Mouse (Mus musculus) heart, adult 2 months (tissue): Measurements from ENCODE around the gene Nr6a1.

Source experiments
- CTCF ChIP-seq: fragments of 200-600 bp; IDR thresholded peaks from 2 replicates; pipeline ENCODE4 v1.8.1; 2022; ENCODE audit warnings: antibody characterized with exemption, mild to moderate bottlenecking, moderate library complexity
- EP300 ChIP-seq: fragments of 200-500 bp; IDR thresholded peaks from 2 replicates; pipeline ENCODE4 v1.6.1; 2011; ENCODE audit warnings: low read depth, low read length, control low read depth; ENCODE audit not compliant: insufficient read depth
- POLR2A ChIP-seq: fragments of 200-500 bp; IDR thresholded peaks from 2 replicates; pipeline ENCODE4 v1.6.1; 2011; ENCODE audit warnings: mild to moderate bottlenecking, low read depth, low read length, control low read depth; ENCODE audit not compliant: insufficient read depth

DNA sequence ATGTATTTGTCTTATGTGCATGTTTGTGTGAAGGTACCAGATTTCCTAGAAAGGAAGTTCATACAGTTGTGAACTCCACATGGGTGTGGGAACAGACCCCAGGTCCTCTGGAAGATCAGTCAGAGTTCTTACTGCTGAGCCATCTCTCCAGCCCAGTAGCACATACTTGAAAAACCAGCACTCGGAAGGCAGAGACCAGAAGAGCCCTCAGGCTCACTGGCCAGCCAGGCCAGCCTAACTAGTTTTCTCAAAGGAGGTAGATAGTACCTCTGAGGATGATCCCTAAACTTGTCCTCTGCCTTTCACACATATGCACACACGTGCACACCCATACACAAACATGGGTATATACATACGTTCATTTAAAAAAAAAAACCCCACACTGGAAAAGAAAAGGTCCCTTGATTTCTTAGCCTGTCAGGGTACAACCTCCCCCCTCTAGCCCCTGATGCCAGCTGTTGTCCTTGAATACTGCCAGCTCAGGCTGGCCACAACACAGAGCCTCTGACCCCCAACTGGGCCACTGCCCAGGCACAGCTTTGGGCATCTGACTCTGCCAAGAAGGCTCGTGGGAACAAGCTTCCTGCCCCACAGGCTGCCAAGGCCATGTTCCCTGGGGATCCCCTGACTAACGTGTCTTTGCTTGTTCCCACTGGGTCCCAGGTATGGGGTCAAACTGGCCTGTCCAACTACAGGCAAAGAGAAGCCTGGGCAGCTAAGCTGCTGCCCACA lies 25.8 kb upstream of the Nr6a1 start:
- TF ChIP-seq CTCF: no peak
- 0 out of 2 replicates have a peak, but pooled peaks have one; percentile 71 for TF ChIP-seq EP300
- no peak for TF ChIP-seq POLR2A
